Mouse (Mus musculus): ENCODE measurements at regions not wholly inside any gene's neighbourhood (a gene's known extent, or its start where the extent isn't known, plus 50 kb on each side); places are given as distances from the start of the nearest gene placed in this dataset. TPM values are rescaled to one million over a fixed set of nuclear protein-coding genes. Genes with fewer than 3 reads are reported as not detected.

GRCm38 (mm10) chr10:46333231-46333630 lies 755.6 kb downstream of the Hace1 start:
- DNase-seq = no peak

DNA sequence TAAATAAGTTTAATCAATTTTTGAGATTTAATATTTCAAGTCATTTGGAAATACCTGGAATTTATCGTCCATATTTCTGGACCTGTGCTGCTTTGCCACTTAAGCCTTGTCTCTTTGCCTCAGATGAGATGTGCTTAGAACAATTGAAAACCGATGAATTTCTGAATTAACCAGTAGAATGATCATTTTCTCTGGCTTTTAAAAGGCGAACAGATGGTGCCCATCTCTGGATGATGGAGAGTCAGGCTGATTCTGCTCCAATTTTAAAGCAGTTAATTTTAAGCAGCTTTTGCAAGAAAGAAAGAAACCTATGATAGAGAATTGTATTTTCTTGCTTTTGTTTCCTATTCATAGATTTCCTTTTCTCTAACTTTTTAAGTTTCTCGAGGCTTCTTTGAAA lies 767.7 kb downstream of the Hace1 start:
- DNase-seq = no peak

- DNase-seq = no peak
These were observed 772.0 kb downstream of the Hace1 start for GRCm38 (mm10) chr10:46349613-46350012.

GRCm38 (mm10) chr10:46350196-46350595 lies 772.6 kb downstream of the Hace1 start:
- DNase-seq = no peak

DNA sequence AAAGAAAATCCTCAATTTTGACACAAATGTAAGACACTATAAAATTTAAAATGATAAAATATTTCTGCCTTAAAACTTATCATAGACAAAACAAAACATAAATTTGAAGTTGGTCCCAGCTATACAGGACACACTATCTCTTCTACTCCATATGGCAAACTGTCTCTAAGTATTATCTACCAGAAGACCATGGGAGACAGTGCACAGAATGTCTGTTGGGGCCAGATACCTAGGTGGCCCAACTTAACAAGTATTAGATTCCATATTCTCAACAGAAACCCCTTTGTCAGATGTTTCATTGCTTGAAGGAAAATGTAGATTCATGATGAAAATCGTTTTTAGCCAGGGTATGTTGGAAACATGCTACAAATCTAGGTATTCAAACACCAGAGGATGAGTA lies 779.1 kb downstream of the Hace1 start:
- no peak for DNase-seq

- DNase-seq = no peak
These were observed 796.3 kb downstream of the Hace1 start for GRCm38 (mm10) chr10:46373715-46374475.

DNA sequence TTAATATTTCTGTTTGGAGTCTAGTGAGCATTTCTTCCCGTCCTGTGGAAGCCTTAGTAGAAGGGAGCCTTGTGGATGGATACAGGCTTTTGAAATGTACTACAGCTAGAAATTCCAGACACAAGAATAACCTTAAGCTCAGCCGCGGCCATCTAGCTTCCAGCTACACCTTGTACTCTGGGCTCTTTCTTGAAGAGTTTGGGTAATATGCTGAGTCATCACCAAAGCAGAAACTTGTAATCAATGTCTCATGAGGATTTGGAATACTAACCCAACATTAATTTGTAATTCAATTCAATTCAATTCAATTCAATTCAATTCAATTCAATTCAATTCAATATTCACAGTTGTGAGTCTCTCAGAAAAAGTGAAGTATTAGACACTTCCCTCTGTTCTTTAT lies 797.0 kb downstream of the Hace1 start:
- no peak for DNase-seq

GRCm38 (mm10) chr10:46397089-46397488 lies 819.5 kb downstream of the Hace1 start:
- DNase-seq = no peak

DNA sequence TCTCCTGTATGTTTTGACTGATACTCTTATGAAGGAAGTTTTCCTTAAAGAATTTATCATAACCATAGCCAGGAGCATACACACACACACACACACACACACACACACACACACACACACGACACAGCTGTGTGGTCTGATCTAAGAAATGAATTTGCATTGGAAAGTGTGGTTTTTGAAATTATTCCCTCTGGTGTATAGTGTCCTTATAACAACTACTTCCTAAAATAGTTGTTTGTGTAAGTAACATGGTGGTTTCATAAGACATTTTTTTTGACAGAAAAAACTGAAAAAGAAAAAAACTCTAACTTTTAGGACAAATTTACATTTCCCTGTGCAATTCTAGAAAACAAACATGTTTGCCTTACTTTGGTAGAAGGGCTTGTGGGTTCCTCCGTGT lies 826.3 kb downstream of the Hace1 start:
- DNase-seq = no peak

Small RNA genes in the stretch of these regions (microRNA-seq; reads per million reads assigned to microRNA genes)
- not detected for gene Gm27410
